Mouse (Mus musculus): ENCODE data around the gene Sycp1. TPM values are rescaled to one million over a fixed set of nuclear protein-coding genes. Genes with fewer than 3 reads are reported as not detected.

The Sycp1 gene
- polyA plus RNA-seq, 1 experiment from 2014 or later: not detected

DNA sequence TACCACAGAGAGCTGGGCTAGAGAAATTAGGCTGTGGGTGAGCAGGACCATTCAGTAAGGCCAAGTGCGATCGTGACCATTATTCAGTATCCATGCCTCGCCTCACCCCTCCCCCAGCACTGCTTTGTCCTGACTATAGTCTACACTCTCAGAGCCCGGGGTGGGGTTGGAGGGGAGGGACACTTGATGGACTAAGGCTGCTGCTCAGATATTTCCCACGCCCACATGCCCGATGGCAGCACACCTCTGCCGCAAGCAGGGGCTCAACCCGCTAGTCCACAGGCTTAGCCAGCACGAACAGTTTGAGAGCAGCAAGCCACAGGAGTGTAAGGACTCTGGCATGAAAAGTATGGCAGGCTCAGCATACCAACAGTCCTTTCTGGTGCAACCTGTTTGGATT is 34.2 kb upstream of the Sycp1 start:
- peak; percentile 30 for DNase-seq (ENCODE audit: low spot score)
- Histone ChIP-seq H3K36me3 (ENCODE audit: control insufficient read depth, insufficient read depth, low read length) (no peaks in the 10 kb centered on the region), H3K27me3 (ENCODE audit: control insufficient read depth, insufficient read depth, low read length) (no peaks in the 10 kb centered on the region), H3K4me2 (replicated peaks; ENCODE audit: low read depth) (no peak overlapping the region), H3K27ac (replicated peaks) (no peak overlapping the region), H3K9ac (ENCODE audit: low read length) (no peak overlapping the region), H3K4me3 (ENCODE audit: low read depth, low read length) (no peak overlapping the region), H3K4me1 (replicated peaks; ENCODE audit: control insufficient read depth, insufficient read depth) (no peaks in the 10 kb centered on the region), H3K9me3 (ENCODE audit: control insufficient read depth, low read length) (no peaks in the 10 kb centered on the region)
- TF ChIP-seq CTCF (IDR thresholded peaks at IDR 0.05; ENCODE audit: low read depth) (no peak), EP300 (optimal IDR thresholded peaks at IDR 0.05) (no peak)
- WGBS: 59% methylated on average over 9 of the region's 9 CpGs
- ATAC-seq (ENCODE audit: low FRiP score, low TSS enrichment): no peak; the same call in 1 of the 2 replicates

DNA sequence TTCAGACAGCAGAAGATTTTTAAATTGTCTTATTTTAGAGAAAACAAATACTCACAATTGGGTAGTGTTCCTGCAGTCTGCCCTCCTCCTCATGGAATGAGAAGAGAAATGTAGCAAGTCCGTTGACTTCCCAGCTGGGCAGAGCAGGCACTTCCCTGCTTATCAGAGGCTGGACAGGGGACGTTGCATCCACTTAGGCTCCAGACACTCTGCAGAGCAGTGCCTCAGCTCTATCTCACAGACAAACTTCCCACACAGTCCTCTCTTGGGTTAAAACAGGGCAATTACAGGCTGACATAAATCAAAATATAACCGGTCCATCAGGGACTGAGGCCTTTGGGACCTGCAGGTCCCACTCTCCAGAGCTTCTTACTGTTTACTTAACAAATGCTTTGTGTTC is 28.1 kb upstream of the Sycp1 start, which contains the start of gene Nr1h5:
TSS of gene Nr1h5 (minus strand) at position 101 of the 400 bp plus-strand sequence.
- H3K9ac ChIP-seq (ENCODE audit: low read length): no peak within 1 kb of the TSS
- H3K9me3 ChIP-seq (ENCODE audit: control insufficient read depth, low read length): no peaks in the 10 kb centered on the region
- H3K4me2 ChIP-seq (replicated peaks; ENCODE audit: low read depth): no peak within 1 kb of the TSS
- H3K4me3 ChIP-seq (ENCODE audit: low read depth, low read length): no peak within 1 kb of the TSS
- H3K27ac ChIP-seq (replicated peaks): no peak within 1 kb of the TSS
- TF ChIP-seq CTCF (IDR thresholded peaks at IDR 0.05; ENCODE audit: low read depth) (no peak), EP300 (optimal IDR thresholded peaks at IDR 0.05) (no peak)
- ATAC-seq (ENCODE audit: low FRiP score, low TSS enrichment) (no peak), DNase-seq (ENCODE audit: low spot score) (no peak)
- H3K4me1 ChIP-seq (replicated peaks; ENCODE audit: control insufficient read depth, insufficient read depth): no peaks in the 10 kb centered on the region
- H3K36me3 ChIP-seq (ENCODE audit: control insufficient read depth, insufficient read depth, low read length): no peaks in the 10 kb centered on the region
- 15% methylated on average over 3 of the region's 3 CpGs for WGBS
- H3K27me3 ChIP-seq (ENCODE audit: control insufficient read depth, insufficient read depth, low read length): no peaks in the 10 kb centered on the region

DNA sequence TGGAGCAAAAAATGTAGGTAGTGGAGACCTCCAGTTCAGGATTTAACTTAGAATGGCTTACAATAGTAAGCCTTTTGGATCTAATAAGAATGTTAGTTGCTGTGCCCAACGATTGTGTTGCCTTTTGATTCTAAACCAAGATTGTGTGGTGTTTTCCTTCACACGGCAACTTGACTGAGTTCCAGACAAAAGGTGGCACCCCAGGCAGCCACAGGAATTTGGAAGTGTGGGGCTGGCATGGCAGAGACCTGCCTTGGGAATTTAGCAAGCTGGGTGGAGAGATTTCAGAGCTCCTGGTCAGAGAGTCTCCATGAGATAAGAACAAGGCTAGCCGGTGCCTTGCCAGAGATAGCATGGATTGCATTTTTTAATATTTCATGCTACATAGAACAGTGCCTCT is 19.7 kb upstream of the Sycp1 start:
- WGBS: 69% methylated on average over 3 of the region's 3 CpGs
- no peaks in the 10 kb centered on the region for H3K4me1 ChIP-seq (replicated peaks; ENCODE audit: control insufficient read depth, insufficient read depth)
- no peaks in the 10 kb centered on the region for H3K27me3 ChIP-seq (ENCODE audit: control insufficient read depth, insufficient read depth, low read length)
- H3K4me3 ChIP-seq (ENCODE audit: low read depth, low read length): no peak overlapping the region
- no peak overlapping the region for H3K9ac ChIP-seq (ENCODE audit: low read length)
- DNase-seq (ENCODE audit: low spot score) (no peak), ATAC-seq (ENCODE audit: low FRiP score, low TSS enrichment) (no peak)
- TF ChIP-seq CTCF (IDR thresholded peaks at IDR 0.05; ENCODE audit: low read depth): no peak
- no peak for TF ChIP-seq EP300 (optimal IDR thresholded peaks at IDR 0.05)
- no peak overlapping the region for H3K27ac ChIP-seq (replicated peaks)
- no peaks in the 10 kb centered on the region for H3K9me3 ChIP-seq (ENCODE audit: control insufficient read depth, low read length)
- H3K36me3 ChIP-seq (ENCODE audit: control insufficient read depth, insufficient read depth, low read length): no peaks in the 10 kb centered on the region
- H3K4me2 ChIP-seq (replicated peaks; ENCODE audit: low read depth): no peak overlapping the region

DNA sequence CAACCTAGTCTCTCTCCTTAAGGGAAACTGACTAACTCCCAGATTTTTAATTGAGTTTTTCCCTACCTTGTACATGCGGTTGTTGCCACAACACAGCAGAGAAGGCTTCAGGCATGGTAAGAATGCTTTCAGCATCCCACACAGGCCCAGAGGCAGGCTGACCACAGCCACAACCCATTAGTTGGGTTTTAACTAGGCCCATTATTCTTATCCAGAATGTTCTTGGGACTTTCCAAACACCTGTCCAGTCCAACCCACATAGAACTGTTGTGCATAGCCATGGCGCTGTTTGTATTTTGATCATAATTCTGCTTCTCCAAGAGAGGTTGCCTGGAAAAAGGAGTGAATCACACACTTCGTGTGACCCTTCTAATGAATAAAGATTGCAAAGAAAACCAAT is 19.2 kb upstream of the Sycp1 start:
- Histone ChIP-seq H3K9ac (ENCODE audit: low read length) (no peak overlapping the region), H3K36me3 (ENCODE audit: control insufficient read depth, insufficient read depth, low read length) (no peaks in the 10 kb centered on the region), H3K4me1 (replicated peaks; ENCODE audit: control insufficient read depth, insufficient read depth) (no peaks in the 10 kb centered on the region), H3K4me2 (replicated peaks; ENCODE audit: low read depth) (no peak overlapping the region), H3K9me3 (ENCODE audit: control insufficient read depth, low read length) (no peaks in the 10 kb centered on the region), H3K27ac (replicated peaks) (no peak overlapping the region), H3K27me3 (ENCODE audit: control insufficient read depth, insufficient read depth, low read length) (no peaks in the 10 kb centered on the region), H3K4me3 (ENCODE audit: low read depth, low read length) (no peak overlapping the region)
- DNase-seq (ENCODE audit: low spot score) (no peak), ATAC-seq (ENCODE audit: low FRiP score, low TSS enrichment) (no peak)
- 88% methylated on average over 3 of the region's 3 CpGs for WGBS
- no peak for TF ChIP-seq CTCF (IDR thresholded peaks at IDR 0.05; ENCODE audit: low read depth)
- no peak for TF ChIP-seq EP300 (optimal IDR thresholded peaks at IDR 0.05)

DNA sequence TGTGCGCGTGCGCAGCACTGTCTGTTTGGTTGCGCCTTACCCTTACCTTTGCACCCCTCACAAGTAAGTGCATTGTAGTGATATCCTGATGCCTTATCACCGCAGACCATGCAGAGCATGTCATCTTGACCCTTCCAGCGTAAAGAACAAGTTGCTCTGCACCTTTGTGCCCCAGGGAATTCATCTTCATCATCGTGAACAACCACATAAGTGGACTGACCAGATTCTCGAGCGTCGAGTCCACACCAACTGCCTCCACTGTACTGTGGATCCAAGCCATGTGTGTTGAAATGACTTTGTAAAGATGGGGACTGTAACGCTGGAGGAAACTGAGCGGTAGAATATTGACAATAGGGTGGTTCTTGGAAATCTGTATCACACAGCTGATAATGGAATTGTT is 18.6 kb upstream of the Sycp1 start:
- Histone ChIP-seq H3K4me2 (replicated peaks; ENCODE audit: low read depth) (no peak overlapping the region), H3K36me3 (ENCODE audit: control insufficient read depth, insufficient read depth, low read length) (no peaks in the 10 kb centered on the region), H3K4me1 (replicated peaks; ENCODE audit: control insufficient read depth, insufficient read depth) (no peaks in the 10 kb centered on the region), H3K27ac (replicated peaks) (no peak overlapping the region), H3K9me3 (ENCODE audit: control insufficient read depth, low read length) (no peaks in the 10 kb centered on the region), H3K9ac (ENCODE audit: low read length) (no peak overlapping the region), H3K27me3 (ENCODE audit: control insufficient read depth, insufficient read depth, low read length) (no peaks in the 10 kb centered on the region), H3K4me3 (ENCODE audit: low read depth, low read length) (no peak overlapping the region)
- WGBS: 76% methylated on average over 12 of the region's 12 CpGs
- ATAC-seq (ENCODE audit: low FRiP score, low TSS enrichment): no peak
- TF ChIP-seq CTCF (IDR thresholded peaks at IDR 0.05; ENCODE audit: low read depth) (no peak), EP300 (optimal IDR thresholded peaks at IDR 0.05) (no peak)
- no peak for DNase-seq (ENCODE audit: low spot score)

DNA sequence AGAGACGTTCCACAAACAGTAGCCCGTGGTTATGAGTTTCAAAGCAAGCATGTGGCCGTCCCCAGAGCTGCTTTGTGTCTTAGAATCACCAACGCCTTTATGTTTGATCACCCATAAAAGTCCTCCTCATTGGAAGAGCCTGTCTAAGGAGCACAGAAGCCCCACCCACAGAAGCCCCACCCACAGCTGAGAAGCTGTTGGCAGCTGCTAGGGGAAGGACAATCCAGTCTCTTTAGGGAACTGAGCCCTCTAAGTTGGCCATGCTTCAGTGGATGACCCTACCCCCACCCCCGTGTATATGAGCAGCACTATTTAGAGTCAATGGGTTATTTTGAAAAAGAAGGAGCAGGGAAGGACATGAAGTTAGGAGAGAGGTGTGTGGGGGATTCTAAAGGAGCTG is 11.0 kb upstream of the Sycp1 start:
- no peak for TF ChIP-seq CTCF (IDR thresholded peaks at IDR 0.05; ENCODE audit: low read depth)
- no peak for TF ChIP-seq EP300 (optimal IDR thresholded peaks at IDR 0.05)
- WGBS: 50% methylated on average over 5 of the region's 5 CpGs
- H3K36me3 ChIP-seq (ENCODE audit: control insufficient read depth, insufficient read depth, low read length): no peaks in the 10 kb centered on the region
- H3K9me3 ChIP-seq (ENCODE audit: control insufficient read depth, low read length): no peaks in the 10 kb centered on the region
- DNase-seq (ENCODE audit: low spot score) (peak; percentile 47), ATAC-seq (ENCODE audit: low FRiP score, low TSS enrichment) (0 out of 2 replicates have a peak, but pooled peaks have one; percentile 53)
- no peaks in the 10 kb centered on the region for H3K4me1 ChIP-seq (replicated peaks; ENCODE audit: control insufficient read depth, insufficient read depth)
- no peaks in the 10 kb centered on the region for H3K27me3 ChIP-seq (ENCODE audit: control insufficient read depth, insufficient read depth, low read length)
- H3K9ac ChIP-seq (ENCODE audit: low read length): no peak overlapping the region
- no peak overlapping the region for H3K27ac ChIP-seq (replicated peaks)
- H3K4me2 ChIP-seq (replicated peaks; ENCODE audit: low read depth): no peak overlapping the region
- H3K4me3 ChIP-seq (ENCODE audit: low read depth, low read length): no peak overlapping the region

Measured in stomach, postnatal 0 days (tissue).